Mouse (Mus musculus): ENCODE data around the gene Eif4a1.

- TF ChIP-seq TAL1 (IDR thresholded peaks at IDR 0.05; ENCODE audit: low read length): no peak
- no peak for TF ChIP-seq GATA1 (IDR thresholded peaks at IDR 0.05; ENCODE audit: low read length)
Measured at GRCm38 (mm10) chr11:69681314-69682208, 9.3 kb upstream of the Eif4a1 start, which contains the start of gene Senp3.
